Mouse (Mus musculus): ENCODE measurements around the gene Tmem131l.
"Not testable (repeated sequence)": the region's sequence is repeated elsewhere in the genome, so short reads cannot be mapped to it uniquely, and the experiment has no call there.

The Tmem131l gene

DNA sequence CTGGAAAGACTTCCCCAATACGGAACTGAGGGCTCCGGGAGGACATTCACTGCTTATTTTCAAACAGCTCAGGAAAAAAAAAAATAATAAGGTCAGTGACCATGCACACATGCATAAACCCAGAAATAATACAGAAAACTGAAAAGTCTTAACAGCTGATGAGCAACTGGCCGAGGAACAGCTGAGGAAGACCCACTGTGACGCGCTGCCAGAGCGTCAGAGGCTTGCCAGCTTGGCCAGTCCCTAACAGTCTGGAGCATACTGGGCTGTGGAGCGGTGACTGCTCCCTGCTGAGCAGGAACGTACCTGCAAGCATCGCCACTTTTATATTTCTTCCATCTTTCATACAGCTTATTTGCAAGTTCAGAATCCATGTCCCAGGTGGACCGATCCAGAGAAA is 105.5 kb downstream of the Tmem131l start:
- no peak for DNase-seq (ENCODE audit: inconsistent age in 2 of 2, low spot score in 1 of 2)

DNA sequence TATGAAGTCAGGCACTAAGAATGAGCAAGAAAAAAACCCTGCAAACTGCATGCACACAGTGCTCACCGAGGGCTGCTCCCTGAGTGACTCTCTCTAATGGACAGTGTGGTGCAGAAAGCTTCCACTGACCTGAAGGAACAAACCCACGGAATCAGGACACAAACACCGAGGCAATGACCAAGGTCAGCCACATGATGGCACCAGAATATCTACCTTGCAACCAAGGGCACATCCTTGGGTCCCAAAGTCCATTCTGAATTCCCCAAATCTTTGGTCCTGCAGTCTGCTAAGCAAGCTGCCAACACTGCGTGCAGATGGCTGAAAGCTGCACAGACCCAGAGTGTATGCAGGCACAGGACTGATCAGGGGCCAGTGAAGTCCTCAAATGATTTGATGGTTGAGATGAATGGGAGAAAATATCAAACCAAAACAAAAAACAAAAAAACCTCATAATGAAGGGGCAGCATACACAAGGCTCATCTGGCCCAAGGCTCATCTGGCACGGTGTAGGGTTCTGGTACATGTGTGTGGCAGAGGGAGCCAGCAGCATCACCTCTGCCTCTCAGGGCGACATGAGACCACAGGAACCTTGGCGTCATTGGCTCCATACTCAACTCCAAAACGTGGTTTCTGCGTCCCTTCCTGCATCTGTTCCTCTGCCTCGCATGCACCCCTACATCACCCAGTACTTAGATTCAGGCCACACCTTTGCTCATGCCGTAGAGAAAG is 124.0 kb downstream of the Tmem131l start:
- peak; percentile 63 to 85 for DNase-seq (ENCODE audit: inconsistent age in 2 of 2, low spot score in 1 of 2)

- DNase-seq (ENCODE audit: inconsistent age in 2 of 2, low spot score in 1 of 2), result peak; percentile 34 to 62
These were observed 124.9 kb downstream of the Tmem131l start for GRCm38 (mm10) chr3:83915102-83915501.

DNA sequence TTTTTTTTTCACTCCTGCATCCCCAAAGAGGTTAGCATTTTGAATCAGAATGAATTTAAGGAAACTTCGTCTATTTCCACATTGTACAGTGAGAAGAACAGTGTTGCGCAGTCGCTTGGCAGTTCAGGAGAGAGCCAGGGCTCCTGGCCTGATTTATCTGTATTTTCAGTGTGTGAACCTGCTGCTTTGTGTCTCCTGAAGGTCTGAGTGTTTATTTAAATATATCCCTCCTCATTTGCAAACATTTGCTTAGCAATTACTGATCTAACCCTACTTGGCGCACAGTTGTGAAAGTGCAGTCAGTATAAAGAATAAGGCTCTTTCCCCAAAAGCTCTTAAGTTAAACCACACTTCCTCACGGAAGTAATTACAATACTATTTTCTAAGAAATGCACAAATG is 129.3 kb downstream of the Tmem131l start:
- no peak for DNase-seq (ENCODE audit: inconsistent age in 2 of 2, low spot score in 1 of 2)

- DNase-seq (ENCODE audit: inconsistent age in 2 of 2, low spot score in 1 of 2), result no peak
These were observed 133.8 kb downstream of the Tmem131l start for GRCm38 (mm10) chr3:83906185-83906584.

DNA sequence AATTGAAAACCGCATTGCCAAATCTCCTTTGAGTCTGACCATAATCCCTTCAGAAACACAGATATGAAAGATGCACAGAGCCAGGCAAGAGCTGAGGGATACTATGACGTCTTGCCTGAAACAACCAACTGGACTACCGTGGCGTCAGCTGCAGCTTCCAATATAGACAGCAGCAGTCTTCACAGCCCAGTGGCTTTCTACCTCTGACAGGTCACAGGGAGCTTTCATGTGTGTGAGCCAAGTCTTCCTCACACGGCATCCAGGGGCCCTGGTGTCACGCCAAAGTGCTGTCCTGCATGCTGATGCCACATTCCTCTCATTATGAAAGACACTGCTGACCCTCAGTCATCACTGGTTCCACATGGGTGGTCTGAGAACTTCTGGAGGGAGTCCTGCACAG is 134.8 kb downstream of the Tmem131l start:
- DNase-seq (ENCODE audit: inconsistent age in 2 of 2, low spot score in 1 of 2), result no peak

- no peak for DNase-seq (ENCODE audit: inconsistent age in 2 of 2, low spot score in 1 of 2)
These were observed 135.6 kb downstream of the Tmem131l start for GRCm38 (mm10) chr3:83904176-83904958.

GRCm38 (mm10) chr3:83902943-83903342 is 137.0 kb downstream of the Tmem131l start:
- no peak for DNase-seq (ENCODE audit: inconsistent age in 2 of 2, low spot score in 1 of 2)

- no peak for DNase-seq (ENCODE audit: inconsistent age in 2 of 2, low spot score in 1 of 2)
These were observed 137.5 kb downstream of the Tmem131l start for GRCm38 (mm10) chr3:83902459-83902858.

DNA sequence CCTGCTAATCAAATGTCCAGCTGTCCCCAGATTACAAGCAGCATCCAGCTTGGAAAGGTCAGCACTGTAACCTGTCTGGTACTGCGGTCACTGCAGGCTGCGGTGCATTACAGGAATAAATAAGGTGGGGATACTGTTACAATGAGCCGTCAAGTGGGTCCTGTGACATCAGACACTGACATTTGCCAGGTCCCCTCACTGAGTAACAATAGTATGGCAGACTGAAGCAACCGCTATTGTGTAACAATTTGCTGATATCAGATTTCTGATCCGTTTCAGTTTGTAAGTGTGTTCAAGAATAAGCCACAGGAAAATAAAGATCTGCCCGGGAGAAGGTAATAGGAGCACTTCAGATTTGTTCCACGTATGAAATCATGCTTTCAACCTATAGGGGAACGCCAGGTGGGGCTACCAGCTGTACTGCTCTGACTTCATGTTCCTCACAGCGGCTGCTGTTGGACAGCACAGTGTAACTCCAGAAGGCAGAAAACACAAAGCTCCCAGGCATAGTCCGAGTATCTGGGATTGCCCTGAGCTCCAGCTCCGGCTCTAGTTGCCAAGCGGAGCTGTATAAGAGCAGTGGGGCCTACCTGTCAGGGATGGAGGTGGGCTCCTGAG is 139.1 kb downstream of the Tmem131l start:
- no peak for DNase-seq (ENCODE audit: inconsistent age in 2 of 2, low spot score in 1 of 2)

- peak; percentile 64 to 90 for DNase-seq (ENCODE audit: inconsistent age in 2 of 2, low spot score in 1 of 2)
These were observed 140.4 kb downstream of the Tmem131l start for GRCm38 (mm10) chr3:83899556-83899955.

- DNase-seq (ENCODE audit: inconsistent age in 2 of 2, low spot score in 1 of 2), result no peak
These were observed 141.7 kb downstream of the Tmem131l start for GRCm38 (mm10) chr3:83898246-83898645.

DNA sequence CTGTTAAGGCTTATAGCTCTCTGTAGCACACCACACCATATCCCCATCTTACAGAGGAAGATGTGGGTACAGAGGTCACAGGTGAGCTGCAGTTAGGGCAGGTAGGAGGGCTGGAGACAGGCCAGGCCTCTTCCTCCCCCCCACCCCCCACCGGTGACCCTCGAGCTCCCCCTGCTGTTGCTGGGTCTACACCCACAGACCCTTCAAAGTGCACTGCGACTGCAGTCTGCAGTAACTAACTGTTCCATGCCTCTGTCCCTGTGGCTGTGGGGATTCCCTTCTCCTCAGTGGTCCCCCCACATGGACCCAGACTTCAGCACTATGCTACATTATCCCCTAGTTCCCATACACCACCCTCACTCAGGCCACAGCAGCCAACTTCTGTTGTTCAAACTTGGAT is 144.2 kb downstream of the Tmem131l start:
- no peak for DNase-seq (ENCODE audit: inconsistent age in 2 of 2, low spot score in 1 of 2)

DNA sequence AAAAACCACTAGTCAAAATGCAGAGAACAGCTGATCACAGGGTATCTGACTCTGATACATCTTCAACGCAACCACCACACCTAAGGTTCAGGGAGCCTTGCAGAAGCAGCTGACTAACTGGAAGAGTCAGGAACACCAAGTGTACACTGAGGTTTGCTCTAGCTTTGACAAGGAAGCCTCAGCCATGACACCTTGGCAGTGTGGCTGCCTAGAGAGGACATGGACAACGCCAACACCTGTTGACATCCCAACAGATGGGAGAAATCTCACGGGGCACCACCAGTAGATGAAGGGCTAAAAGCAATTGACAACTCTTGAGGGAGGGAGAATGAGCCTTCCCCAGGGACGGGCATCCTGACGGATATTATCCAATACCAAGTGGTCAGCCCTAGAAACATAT is 144.9 kb downstream of the Tmem131l start:
- no peak for DNase-seq (ENCODE audit: inconsistent age in 2 of 2, low spot score in 1 of 2)

- no peak for DNase-seq (ENCODE audit: inconsistent age in 2 of 2, low spot score in 1 of 2)
These were observed 154.8 kb downstream of the Tmem131l start for GRCm38 (mm10) chr3:83885163-83885562.

DNA sequence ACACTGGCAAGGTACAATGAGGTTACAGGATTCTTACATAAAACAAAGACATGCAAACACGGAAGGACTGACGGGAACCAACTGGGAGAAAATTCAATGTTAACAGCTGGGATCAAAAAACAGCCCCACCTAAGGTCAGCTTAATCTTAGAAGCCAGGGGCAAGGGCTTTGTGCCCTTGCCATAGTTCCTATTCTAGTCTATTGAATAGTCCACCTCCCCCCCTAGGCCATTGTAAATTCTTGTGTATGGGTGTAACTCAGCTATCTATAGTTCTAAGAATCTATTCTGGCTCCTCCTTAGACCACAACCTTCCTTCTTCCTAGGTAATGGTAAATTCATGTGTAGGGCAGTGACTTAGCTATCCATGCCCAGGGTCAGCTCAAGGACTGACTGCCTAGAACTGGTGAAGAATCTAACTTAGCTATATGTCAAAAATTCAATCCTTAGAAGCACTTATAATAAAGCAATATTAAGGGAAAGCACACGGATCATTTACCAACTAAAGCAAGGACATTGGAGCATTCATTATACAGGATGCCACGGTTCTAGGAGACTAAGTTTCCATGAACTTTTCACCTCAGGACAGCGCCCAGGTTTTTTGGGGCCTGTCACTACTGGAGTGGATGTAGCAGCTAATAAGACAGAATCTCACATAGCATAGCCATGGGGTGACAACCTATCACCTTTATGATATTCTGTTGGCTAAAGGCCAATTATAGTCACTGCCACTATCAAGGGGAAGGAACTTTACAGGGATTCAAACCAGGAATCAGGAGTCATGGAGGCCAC is 160.5 kb downstream of the Tmem131l start:
- DNase-seq (ENCODE audit: inconsistent age in 2 of 2, low spot score in 1 of 2), result peak in 1 of 2 experiments; percentile 17

- no peak for DNase-seq (ENCODE audit: inconsistent age in 2 of 2, low spot score in 1 of 2)
These were observed 161.2 kb downstream of the Tmem131l start for GRCm38 (mm10) chr3:83878801-83879200.

DNA sequence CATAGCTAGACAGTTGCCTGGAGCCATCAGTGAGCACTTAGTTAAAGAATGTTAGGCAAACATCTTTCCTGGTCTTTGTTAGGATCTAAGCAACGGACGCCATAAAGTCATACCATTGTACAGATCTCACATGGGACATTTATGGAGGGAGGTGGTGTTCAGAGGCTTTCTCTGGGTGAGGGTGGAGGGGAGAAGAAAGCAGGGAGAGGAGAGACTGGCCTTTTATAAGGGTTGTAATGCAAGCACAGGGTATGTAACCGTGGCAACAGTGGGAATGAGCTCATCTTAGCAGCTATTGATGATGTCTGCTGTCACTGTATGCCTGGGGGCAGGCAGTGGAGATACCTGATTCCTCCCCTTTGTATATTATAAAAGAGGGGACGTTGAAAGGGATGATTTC is 163.7 kb downstream of the Tmem131l start:
- no peak for DNase-seq (ENCODE audit: inconsistent age in 2 of 2, low spot score in 1 of 2)

GRCm38 (mm10) chr3:83875078-83875477 is 164.9 kb downstream of the Tmem131l start:
- peak in 1 of 2 experiments; percentile 44 for DNase-seq (ENCODE audit: inconsistent age in 2 of 2, low spot score in 1 of 2)

GRCm38 (mm10) chr3:83872853-83873252 is 167.1 kb downstream of the Tmem131l start:
- not testable (repeated sequence) for DNase-seq (ENCODE audit: inconsistent age in 2 of 2, low spot score in 1 of 2)

GRCm38 (mm10) chr3:83871962-83872361 is 168.0 kb downstream of the Tmem131l start:
- not testable (repeated sequence) for DNase-seq (ENCODE audit: inconsistent age in 2 of 2, low spot score in 1 of 2)

Measured in adrenal gland, adult (tissue).